Mouse (Mus musculus): ENCODE data around the gene Defb29. TPM values are rescaled to one million over a fixed set of nuclear protein-coding genes. Genes with fewer than 3 reads are reported as not detected.
A peak's percentile ranks its signal among the peaks of the same experiment; 100 is the strongest.

Defb29 gene
- not detected in 2 replicates for total RNA-seq (2014; rRNA removed)
- polyA plus RNA-seq (2012; rRNA removed): not detected in 2 replicates

DNA sequence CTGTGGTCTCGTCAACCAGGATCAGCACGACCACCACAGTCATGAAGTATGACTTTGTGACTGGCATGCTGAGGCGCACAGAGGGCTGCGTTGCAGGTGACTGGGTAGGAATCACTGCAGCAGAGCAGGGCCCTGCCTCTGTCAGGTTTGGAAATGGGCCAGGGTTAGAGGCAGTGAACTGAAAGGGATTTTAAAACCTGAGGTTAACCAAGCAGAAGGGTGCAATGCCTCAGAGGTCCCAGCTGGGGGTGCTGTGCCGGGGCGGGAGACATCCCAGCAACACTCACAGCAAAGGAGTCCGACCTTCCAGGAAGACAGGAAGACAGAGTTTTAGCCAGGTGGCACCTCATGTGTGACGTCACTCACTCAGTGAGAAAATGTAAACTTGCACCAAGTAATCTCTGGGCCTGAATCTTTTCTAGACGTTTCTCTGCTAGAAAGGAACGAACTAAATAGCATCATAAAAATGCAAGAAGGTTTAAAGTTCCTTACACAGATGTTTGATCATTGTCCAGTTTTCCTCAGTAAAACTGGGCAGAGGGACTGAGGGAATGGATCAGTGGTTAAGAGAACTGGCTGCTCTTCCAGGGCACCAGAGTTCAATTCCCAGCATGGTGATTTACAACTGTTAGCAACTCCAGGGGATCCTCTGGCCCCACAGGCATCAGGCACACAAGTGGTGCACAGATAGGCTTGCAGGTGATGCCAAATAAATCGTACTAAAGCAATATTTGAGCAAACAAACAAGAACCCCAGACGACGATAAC, at the start of gene Defb29:
Gene Defb29, minus strand, starts transcription at position 155 of the 767 bp plus-strand sequence.
- Histone ChIP-seq H3K4me3 (ENCODE audit: insufficient read depth, low read depth, low read length) (no peak within 1 kb of the TSS), H3K79me2 (ENCODE audit: control insufficient read depth, insufficient read depth, low read length) (no peaks in the 10 kb centered on the region), H3K9ac (ENCODE audit: low read depth, low read length) (no peak within 1 kb of the TSS), H3K36me3 (ENCODE audit: control insufficient read depth, insufficient read depth, low read length) (no peaks in the 10 kb centered on the region), H3K4me1 (ENCODE audit: control insufficient read depth, insufficient read depth, low read length) (no peaks in the 10 kb centered on the region), H3K27me3 (ENCODE audit: control insufficient read depth, insufficient read depth, low read length) (no peaks in the 10 kb centered on the region), H3K27ac (replicated peaks; ENCODE audit: insufficient read depth, low read depth, low read length) (no peak within 1 kb of the TSS)
- 54% methylated on average over 13 of the region's 13 CpGs for WGBS
- DNase-seq (ENCODE audit: extremely low read depth, low read depth, low spot score): no peak
- TF ChIP-seq CTCF (IDR thresholded peaks at IDR 0.05; ENCODE audit: low read depth, low read length) (0 out of 2 replicates have a peak, but pooled peaks have one; percentile 26), POLR2A (IDR thresholded peaks at IDR 0.05; ENCODE audit: extremely low read depth, insufficient read depth, low read length) (no peak)

DNA sequence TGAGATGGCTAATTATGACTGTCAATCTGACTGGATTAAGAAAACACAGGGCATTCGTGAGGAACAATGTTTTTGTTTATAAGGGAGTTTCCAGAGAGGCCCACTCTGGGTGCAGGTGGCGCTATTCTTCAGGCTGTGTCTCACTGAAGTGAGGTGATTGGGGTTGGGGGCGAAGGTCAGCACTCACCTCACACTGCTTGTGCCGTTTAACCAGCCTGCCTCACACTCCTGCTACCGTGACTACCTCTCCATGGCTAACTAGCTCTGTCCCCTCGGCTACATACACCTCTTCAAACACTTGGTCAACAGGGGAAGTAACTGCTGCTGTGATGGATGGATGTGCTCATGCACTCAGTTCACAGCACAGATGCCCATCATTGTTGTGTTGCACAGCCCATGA, 49.1 kb upstream of the Defb29 start:
- Histone ChIP-seq H3K27ac (replicated peaks; ENCODE audit: insufficient read depth, low read depth, low read length) (no peak overlapping the region), H3K4me3 (ENCODE audit: insufficient read depth, low read depth, low read length) (no peak overlapping the region), H3K9ac (ENCODE audit: low read depth, low read length) (no peak overlapping the region), H3K36me3 (ENCODE audit: control insufficient read depth, insufficient read depth, low read length) (no peaks in the 10 kb centered on the region), H3K4me1 (ENCODE audit: control insufficient read depth, insufficient read depth, low read length) (no peaks in the 10 kb centered on the region), H3K27me3 (ENCODE audit: control insufficient read depth, insufficient read depth, low read length) (no peaks in the 10 kb centered on the region), H3K79me2 (ENCODE audit: control insufficient read depth, insufficient read depth, low read length) (no peaks in the 10 kb centered on the region)
- WGBS: 50% methylated on average over 6 of the region's 6 CpGs
- DNase-seq (ENCODE audit: extremely low read depth, low read depth, low spot score): no peak
- TF ChIP-seq POLR2A (IDR thresholded peaks at IDR 0.05; ENCODE audit: extremely low read depth, insufficient read depth, low read length): no peak
- no peak for TF ChIP-seq CTCF (IDR thresholded peaks at IDR 0.05; ENCODE audit: low read depth, low read length)

DNA sequence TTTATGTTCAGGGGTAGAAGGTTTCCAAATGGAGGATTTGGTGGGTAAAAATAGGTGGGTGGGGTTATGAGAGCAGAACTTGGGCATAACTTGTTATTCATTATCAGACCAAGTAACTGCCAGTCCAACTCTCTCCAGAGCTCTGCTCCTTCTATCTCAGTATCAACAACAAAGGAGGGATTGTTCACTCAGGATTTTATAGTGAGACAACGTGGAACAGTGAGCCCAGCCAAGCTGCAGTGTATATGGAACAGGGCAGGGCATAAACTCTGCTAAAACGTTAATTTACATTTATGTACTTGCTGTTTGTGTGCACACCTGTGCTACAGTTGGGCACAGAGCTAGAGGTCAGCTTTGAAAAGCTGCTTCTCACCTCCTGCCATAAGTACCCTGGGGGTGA, 48.6 kb upstream of the Defb29 start:
- no peak for DNase-seq (ENCODE audit: extremely low read depth, low read depth, low spot score)
- Histone ChIP-seq H3K27me3 (ENCODE audit: control insufficient read depth, insufficient read depth, low read length) (no peaks in the 10 kb centered on the region), H3K4me3 (ENCODE audit: insufficient read depth, low read depth, low read length) (no peak overlapping the region), H3K79me2 (ENCODE audit: control insufficient read depth, insufficient read depth, low read length) (no peaks in the 10 kb centered on the region), H3K27ac (replicated peaks; ENCODE audit: insufficient read depth, low read depth, low read length) (no peak overlapping the region), H3K36me3 (ENCODE audit: control insufficient read depth, insufficient read depth, low read length) (no peaks in the 10 kb centered on the region), H3K4me1 (ENCODE audit: control insufficient read depth, insufficient read depth, low read length) (no peaks in the 10 kb centered on the region), H3K9ac (ENCODE audit: low read depth, low read length) (no peak overlapping the region)
- WGBS: 55% methylated on average over 2 of the region's 2 CpGs
- TF ChIP-seq POLR2A (IDR thresholded peaks at IDR 0.05; ENCODE audit: extremely low read depth, insufficient read depth, low read length) (no peak), CTCF (IDR thresholded peaks at IDR 0.05; ENCODE audit: low read depth, low read length) (no peak)

DNA sequence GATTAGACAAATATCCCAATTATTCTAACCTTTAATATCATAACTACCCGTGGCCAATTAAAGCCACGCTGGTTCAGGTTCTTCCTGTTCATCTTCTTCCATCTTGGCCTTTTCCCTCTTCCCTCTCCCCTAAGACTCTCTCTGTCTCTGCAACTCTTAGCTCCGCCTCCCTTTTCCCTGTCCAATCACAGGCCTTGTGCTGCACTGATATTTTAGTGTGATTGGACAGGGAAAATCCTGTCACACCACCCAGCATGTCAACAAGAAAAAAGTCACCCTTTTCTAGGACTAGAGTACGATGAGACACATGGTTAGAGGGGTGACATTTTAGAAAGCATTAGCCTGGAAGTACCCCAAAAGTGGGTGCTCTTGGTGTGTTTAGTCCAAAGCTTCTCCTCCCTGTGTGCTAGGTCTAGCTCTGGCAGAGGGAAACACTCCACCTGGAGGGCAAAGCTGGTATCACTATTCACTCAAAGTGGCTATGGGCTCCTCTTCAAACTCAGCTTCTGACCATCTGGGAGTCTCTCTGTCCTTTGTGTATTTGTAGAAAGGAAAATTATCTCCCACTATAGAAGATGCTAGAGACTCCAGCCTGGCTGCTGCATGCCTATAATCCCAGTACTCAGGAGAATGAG, 47.1 kb upstream of the Defb29 start:
- no peaks in the 10 kb centered on the region for H3K4me1 ChIP-seq (ENCODE audit: control insufficient read depth, insufficient read depth, low read length)
- H3K9ac ChIP-seq (ENCODE audit: low read depth, low read length): no peak overlapping the region
- H3K27ac ChIP-seq (replicated peaks; ENCODE audit: insufficient read depth, low read depth, low read length): no peak overlapping the region
- TF ChIP-seq POLR2A (IDR thresholded peaks at IDR 0.05; ENCODE audit: extremely low read depth, insufficient read depth, low read length) (no peak), CTCF (IDR thresholded peaks at IDR 0.05; ENCODE audit: low read depth, low read length) (peak; percentile 50)
- H3K27me3 ChIP-seq (ENCODE audit: control insufficient read depth, insufficient read depth, low read length): no peaks in the 10 kb centered on the region
- 78% methylated on average over 4 of the region's 4 CpGs for WGBS
- DNase-seq (ENCODE audit: extremely low read depth, low read depth, low spot score): peak; percentile 5
- no peaks in the 10 kb centered on the region for H3K36me3 ChIP-seq (ENCODE audit: control insufficient read depth, insufficient read depth, low read length)
- H3K4me3 ChIP-seq (ENCODE audit: insufficient read depth, low read depth, low read length): no peak overlapping the region
- no peaks in the 10 kb centered on the region for H3K79me2 ChIP-seq (ENCODE audit: control insufficient read depth, insufficient read depth, low read length)

DNA sequence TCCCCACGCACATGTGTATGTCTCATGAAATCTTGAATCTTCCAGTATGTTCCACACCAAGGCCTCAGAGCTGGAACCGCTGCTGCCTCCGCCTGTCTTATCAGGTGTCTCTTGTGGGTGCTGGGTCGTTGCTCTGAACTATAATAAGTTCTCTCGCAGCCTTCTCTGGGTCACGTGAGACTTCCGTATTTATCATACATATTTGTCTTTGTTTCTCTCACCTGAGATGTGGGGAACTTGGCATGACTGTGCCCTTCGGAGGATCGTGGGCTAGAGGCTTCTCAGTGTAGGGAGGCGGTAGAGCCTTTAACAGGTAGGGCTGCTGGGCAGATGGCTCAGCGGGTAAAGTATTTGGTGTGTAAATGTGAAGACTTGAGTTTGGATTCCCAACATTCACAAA, 40.7 kb upstream of the Defb29 start:
- Histone ChIP-seq H3K36me3 (ENCODE audit: control insufficient read depth, insufficient read depth, low read length) (no peaks in the 10 kb centered on the region), H3K79me2 (ENCODE audit: control insufficient read depth, insufficient read depth, low read length) (no peaks in the 10 kb centered on the region), H3K27ac (replicated peaks; ENCODE audit: insufficient read depth, low read depth, low read length) (no peak overlapping the region), H3K27me3 (ENCODE audit: control insufficient read depth, insufficient read depth, low read length) (no peaks in the 10 kb centered on the region), H3K9ac (ENCODE audit: low read depth, low read length) (no peak overlapping the region), H3K4me3 (ENCODE audit: insufficient read depth, low read depth, low read length) (no peak overlapping the region), H3K4me1 (ENCODE audit: control insufficient read depth, insufficient read depth, low read length) (no peaks in the 10 kb centered on the region)
- DNase-seq (ENCODE audit: extremely low read depth, low read depth, low spot score): no peak
- TF ChIP-seq CTCF (IDR thresholded peaks at IDR 0.05; ENCODE audit: low read depth, low read length) (no peak), POLR2A (IDR thresholded peaks at IDR 0.05; ENCODE audit: extremely low read depth, insufficient read depth, low read length) (no peak)
- 86% methylated on average over 11 of the region's 11 CpGs for WGBS

DNA sequence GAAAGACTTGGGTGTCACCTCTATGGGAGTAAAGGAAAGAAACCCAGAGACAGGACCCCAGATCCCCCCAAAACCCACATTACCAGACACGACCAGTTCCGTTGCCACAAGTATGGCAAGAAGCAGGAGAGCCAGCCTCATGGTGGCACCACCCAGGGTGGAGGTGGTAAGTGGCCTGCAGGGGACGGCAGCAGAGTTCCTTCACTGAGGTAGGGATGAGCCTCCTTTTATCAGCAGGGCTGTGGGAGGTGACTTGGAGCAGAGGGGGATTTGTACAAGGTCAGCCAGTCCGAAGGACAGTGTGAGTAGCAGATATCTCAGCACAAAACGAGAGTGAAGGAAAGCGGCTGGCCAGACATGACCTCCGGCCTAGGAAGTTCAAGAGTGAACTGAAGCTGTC, 40.2 kb upstream of the Defb29 start, which contains the start of gene Defb19:
Gene Defb19, minus strand, starts transcription at position 206 of the 400 bp plus-strand sequence.
- no peaks in the 10 kb centered on the region for H3K36me3 ChIP-seq (ENCODE audit: control insufficient read depth, insufficient read depth, low read length)
- no peaks in the 10 kb centered on the region for H3K79me2 ChIP-seq (ENCODE audit: control insufficient read depth, insufficient read depth, low read length)
- H3K27ac ChIP-seq (replicated peaks; ENCODE audit: insufficient read depth, low read depth, low read length): no peak within 1 kb of the TSS
- no peaks in the 10 kb centered on the region for H3K4me1 ChIP-seq (ENCODE audit: control insufficient read depth, insufficient read depth, low read length)
- 79% methylated on average over 7 of the region's 7 CpGs for WGBS
- H3K9ac ChIP-seq (ENCODE audit: low read depth, low read length): no peak within 1 kb of the TSS
- no peak within 1 kb of the TSS for H3K4me3 ChIP-seq (ENCODE audit: insufficient read depth, low read depth, low read length)
- no peak for DNase-seq (ENCODE audit: extremely low read depth, low read depth, low spot score)
- H3K27me3 ChIP-seq (ENCODE audit: control insufficient read depth, insufficient read depth, low read length): no peaks in the 10 kb centered on the region
- TF ChIP-seq CTCF (IDR thresholded peaks at IDR 0.05; ENCODE audit: low read depth, low read length): no peak
- TF ChIP-seq POLR2A (IDR thresholded peaks at IDR 0.05; ENCODE audit: extremely low read depth, insufficient read depth, low read length): no peak
